Mouse (Mus musculus): ENCODE data around the gene Nwd1.
A peak's percentile ranks its signal among the peaks of the same experiment; 100 is the strongest.

The Nwd1 gene

DNA sequence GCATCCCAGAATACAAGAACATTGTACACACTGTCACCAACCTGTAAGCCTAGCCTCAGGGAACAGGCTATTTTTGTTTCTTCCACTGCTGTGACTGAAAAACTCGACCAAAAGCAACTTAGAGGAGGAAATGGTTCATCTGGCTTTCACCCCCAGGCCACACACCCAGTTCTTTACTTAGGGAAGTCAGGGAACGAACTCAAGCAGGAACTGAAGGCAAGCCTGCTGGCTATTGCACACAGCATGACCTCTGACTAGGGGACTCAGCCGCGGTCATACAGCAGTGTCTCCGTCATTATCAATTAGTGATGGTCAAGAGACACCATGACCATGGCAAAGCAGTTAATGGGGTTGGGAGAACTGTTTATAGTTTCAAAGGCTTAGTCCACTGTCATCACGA is 66.1 kb downstream of the Nwd1 start:
- no peak for DNase-seq

DNA sequence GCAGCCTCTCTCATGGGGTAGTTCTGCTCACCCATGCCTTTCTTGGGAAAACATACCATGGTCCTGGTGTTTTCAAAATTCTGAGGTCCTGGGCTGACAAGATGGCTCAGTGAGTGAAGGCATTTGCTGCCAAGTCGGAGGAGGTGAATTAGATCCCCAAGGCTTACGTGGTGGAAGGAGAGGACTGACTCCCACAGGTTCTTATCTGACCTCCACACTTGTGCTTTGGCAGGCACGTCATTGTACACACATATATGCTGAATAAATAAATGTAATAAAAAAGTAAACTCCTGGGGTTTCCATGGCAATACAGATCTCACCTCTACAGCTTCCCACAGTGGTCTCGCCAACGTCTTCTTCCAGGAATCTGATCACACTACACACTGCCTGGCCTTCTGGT is 70.1 kb downstream of the Nwd1 start:
- no peak for DNase-seq

DNA sequence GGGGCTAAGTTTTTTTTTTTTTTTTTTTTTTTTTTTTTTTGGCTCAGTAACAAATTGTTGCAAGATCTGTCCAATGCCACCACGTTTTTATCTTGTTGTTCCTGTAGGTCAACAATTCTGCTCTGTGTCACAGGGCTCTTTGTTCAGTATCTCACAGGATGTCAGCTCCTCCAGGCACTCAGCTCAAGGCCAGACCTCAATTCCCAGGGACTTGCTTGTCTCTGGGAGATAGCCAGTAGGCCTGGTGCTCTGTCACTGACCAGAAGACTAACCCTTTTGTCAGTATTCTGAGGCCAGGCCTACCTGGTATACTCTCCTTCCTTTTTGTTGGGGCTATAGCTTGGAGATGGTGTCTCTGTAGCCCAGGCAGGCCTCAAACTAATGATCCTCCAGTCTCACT is 74.0 kb downstream of the Nwd1 start:
- DNase-seq, result no peak

DNA sequence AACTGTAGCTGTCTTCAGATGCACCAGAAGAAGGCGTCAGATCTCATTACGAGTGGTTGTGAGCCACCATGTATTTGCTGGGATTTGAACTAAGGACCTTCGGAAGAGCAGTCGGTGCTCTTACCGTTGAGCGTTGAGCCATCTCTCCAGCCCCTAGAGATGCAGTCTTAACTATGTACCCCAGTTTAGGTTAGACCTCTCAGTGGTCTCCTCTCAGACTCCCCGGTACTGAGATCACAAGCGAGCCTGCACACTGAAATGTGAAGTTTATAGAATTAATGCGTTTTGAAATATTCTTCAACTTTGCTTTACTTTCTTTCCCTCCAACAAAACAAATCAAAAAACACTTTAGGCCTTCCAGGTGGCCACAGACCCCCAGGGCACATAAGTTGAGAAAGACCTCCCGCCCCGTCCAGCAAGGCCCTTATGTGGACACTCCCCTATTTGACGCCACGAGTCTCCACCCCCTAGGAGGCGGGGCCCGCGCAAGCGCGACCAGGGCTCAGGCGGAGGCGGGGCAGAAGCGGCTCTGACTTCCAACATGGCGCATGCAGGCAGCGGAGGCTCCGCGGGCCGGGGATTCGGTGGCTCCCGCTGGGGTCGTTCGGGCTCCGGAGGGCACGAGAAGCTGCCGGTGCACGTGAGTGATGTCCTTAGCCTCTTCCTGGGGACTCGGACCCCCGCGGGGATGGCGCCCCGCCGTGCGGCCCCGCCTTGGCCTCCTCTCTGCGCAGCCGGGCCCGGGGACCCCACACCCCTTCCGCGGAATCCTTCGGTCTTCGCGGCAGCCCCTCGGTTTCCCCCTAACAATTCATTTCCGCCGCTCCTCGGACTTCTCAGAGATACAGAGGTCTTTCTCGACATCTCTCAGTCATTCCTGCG is 76.5 kb downstream of the Nwd1 start, which contains the start of gene Sin3b:
Gene Sin3b (plus strand): TSS at position 517 of the 882 bp plus-strand sequence.
- peak; percentile 94 to 96 for DNase-seq

DNA sequence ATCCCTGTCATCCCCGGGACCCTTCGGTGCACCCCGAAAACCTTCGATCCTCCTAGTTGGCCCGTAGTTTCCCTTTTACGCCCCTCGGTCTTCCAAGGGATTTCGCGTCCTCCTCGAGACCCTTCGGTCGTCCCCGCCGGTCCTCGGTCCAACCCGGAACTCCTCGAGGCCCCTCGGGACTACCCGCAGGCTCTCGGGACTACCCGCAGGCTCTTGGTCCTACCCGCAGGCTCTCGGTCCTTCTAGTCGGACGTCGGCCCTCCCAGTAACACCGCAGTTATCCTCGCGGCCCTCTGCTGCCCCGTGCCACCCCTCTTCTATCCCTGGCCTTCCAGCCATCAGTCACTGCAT is 77.1 kb downstream of the Nwd1 start:
- DNase-seq, result peak in 1 of 2 experiments; percentile 34

DNA sequence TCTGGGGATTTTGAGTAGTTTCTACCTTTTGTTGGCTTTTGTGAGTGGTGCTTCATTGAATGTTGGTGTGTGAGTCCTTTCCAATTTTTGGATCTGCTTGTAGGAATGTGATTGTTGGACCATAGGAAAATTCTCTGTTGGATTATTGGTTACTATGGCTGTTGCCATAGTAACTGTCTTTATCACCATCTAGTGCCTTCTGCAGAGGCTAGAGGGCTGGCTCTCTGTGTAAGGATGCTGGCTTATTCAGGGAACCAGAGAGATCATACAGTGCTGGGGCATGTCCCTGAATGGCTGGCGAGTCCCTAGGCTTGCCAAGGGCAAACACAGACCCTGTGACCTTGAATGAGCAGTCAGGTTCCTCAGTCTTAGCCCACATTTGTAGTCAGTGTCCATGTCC is 82.1 kb downstream of the Nwd1 start:
- DNase-seq, result no peak

DNA sequence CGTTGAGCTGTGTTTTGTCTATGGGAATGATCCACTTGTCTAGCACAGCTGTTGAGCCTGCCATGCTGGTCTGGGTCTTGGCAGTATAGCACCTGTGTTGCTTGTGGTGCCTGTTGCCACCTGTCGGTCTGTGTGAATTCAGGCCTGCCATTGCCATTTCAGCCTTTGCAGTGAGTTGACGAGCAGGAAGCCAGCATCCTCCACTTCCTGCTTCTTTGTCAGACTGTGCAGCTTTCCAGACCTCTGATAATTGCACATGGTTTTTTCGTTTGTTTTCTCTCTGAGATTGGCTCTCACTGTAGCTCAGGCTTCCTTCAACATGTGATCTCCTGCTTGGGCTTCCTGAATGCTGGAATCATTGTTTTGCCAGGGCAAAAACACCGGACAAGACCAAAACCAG is 88.5 kb downstream of the Nwd1 start:
- no peak for DNase-seq

DNA sequence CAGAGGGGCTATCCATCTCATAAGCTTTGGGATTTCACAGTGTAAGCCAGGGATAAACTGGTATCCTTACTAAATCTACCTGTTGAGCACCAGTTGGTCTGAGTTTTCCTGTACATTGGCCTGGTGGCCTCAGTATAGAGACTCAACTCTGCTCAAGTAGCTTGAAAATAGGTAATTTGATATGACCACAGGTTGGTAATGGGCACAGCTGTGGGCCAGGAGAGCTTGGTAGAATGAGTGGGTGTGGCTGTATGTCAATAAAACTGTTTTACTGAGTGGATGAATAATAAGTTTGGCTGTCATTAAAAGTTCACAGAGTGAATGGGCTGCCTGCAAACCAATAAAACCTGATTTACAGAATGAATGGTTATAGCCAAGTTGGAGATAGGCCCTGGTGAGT is 90.4 kb downstream of the Nwd1 start:
- no peak for DNase-seq

DNA sequence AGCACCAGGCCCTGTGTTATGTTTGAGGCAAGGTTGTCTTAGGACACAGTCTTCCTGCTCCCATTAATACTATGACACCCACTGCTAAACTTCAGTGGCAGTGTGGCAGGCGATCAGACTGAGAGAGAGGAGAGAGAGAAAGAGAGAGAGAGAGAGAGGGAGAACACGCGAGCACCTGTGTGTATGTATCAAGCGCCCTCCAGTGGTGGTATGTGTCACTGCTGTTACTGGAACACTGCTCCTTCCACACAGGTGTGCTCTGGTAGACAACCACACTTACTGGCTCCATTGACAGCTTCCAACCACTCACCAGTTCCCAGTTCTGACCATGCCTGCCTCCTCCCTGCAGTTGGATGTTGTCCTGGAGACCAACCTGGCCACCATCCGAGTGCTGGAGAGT is 99.5 kb downstream of the Nwd1 start:
- DNase-seq, result peak; percentile 54 to 70

DNA sequence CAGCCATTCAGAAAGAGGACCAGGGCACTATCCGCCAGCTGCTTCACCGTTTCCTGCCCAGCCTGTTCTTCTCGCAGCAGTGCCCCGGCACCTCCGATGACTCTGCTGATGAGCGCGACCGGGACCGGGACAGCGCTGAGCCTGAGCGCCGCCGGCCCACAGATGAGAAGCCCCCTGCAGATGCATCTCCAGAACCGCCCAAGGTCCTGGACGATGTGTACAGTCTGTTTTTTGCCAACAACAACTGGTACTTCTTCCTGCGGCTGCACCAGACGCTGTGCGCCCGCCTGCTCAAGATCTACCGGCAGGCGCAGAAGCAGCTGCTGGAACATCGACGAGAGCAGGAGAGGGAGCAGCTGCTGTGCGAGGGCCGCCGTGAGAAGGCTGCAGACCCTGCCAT is 103.3 kb downstream of the Nwd1 start:
- DNase-seq, result no peak

DNA sequence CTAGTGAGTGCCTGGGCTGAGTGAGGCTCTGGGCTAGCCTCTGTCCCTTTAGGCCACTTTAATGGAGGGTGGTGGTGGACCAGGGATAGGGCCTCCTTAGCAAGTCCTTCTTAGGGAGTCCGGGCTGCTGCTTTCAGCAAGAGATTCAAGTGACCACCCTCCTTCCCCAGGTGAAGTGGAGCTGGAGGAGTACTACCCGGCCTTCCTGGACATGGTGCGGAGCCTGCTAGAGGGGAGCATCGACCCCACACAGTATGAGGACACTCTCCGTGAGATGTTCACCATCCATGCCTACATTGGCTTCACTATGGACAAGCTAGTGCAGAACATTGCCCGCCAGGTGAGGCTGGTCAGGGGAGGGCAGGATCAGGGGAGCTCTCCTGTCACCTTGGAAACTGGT is 103.8 kb downstream of the Nwd1 start:
- peak in 1 of 2 experiments; percentile 1 for DNase-seq

DNA sequence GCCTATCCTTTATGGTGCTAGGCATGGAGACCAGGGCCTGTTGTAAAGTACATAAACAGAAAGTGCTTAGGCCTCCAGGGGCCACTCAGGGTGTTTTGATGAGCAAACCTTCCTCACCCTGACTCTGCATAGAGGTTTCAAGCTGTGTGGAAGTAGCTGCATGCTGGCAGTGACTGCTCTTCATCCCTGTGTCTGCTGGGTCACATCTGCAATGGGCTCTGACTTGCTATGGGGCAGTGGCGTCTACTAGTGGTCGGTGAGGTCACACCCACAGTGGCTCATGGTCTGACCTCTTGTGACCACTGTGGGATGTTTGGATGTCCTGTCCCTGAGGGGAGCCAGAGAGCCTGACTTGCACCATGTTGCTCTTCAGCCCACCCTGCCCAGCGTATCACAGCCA is 104.6 kb downstream of the Nwd1 start:
- DNase-seq, result peak in 1 of 2 experiments; percentile 2

DNA sequence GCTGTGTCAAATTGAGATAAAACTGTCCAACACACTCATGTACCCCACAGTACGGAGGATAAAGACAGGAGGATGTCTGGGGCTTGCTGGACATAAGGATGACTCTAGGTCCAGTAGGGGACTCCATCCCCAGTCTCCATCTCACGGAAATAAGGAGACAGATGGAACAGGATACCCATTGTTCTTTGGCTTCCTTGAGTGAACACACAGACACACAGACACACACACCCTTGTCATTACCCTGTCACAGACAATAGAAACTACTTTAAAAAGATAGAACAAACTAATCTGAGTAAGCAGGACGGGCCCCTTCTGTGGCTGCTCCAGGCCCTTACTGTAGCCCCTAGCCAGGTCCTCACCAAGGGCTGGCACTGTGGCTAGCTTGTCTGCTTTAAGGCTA is 105.8 kb downstream of the Nwd1 start:
- DNase-seq, result peak in 1 of 2 experiments; percentile 2

DNA sequence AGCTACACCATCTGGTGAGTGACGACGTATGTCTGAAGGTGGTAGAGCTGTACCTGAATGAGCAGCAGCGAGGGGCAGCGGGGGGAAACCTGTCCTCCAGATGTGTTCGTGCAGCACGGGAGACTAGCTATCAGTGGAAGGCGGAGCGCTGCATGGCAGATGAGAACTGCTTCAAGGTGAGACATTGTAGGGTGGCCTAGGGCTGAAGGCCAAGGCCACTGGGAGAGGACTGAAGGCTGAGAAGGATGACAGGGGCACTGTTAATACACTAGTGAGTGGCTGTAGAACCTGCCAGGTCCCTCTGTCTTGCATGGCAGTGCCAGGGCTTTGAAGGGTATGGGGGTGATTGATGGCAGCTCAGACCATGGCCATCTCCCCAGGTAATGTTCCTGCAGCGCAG is 106.7 kb downstream of the Nwd1 start:
- peak in 1 of 2 experiments; percentile 2 for DNase-seq

DNA sequence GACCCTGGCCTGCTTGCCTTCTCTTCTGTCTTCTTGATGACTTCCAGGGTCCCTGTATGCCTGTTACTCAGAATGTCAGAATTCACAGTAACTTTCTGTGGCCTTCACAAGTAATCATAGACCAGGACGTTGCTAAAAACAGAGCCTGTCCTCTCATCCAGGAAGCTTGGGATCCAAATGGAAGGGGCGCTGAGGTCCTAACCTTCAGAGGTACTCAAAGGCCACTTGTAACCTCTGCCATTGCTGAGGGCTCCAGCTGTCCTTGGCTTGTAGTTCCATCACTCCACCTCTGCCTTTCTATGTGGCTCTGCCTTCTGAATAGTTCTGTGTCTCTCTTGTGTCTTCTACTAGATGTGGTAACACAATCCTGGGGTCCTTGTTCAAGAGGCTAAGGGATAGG is 107.3 kb downstream of the Nwd1 start:
- DNase-seq, result peak in 1 of 2 experiments; percentile 1

DNA sequence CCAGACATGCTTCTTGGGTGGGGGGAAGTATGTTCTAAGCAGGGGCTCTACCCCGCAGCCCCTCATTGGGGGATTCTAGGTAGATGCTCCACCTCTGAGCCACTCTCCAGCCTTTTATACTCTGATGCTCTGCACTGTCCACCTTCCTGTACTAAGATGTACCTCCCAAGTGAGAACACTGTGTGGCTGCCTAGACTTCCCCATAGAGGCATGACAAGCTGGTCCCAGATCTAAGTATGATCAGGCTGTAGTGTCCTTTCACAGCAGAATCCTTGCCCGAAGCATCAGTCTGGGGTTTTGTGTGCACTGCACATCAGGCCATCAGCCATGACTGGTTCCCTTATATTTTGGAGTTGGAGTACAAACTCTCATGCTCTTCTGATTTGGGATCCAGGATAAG is 109.5 kb downstream of the Nwd1 start:
- DNase-seq, result peak in 1 of 2 experiments; percentile 1

DNA sequence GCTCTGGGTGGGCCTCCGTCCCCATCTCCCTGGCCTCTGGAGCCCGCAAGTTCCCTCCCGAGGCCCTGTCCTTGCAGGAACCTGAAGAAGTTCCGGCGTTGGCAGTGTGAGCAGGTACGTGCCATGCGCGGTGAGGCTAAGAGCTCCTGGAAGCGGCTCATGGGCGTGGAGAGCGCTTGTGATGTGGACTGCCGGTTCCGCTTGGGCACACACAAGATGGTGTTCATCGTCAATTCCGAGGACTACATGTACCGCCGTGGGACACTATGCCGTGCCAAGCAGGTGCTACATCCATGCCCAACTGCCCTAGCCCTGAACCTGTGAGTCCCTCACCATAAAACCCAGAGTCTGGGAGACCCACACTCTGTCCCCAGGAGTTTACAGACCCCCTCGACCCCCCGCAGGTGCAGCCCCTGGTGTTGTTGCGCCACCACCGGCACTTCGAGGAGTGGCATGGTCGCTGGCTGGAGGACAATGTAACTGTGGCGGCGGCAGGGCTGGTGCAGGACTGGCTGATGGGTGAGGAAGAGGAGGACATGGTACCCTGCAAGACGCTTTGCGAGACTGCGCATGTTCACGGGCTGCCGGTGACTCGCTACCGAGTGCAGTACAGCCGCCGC is 110.4 kb downstream of the Nwd1 start:
- DNase-seq, result peak in 1 of 2 experiments; percentile 2

DNA sequence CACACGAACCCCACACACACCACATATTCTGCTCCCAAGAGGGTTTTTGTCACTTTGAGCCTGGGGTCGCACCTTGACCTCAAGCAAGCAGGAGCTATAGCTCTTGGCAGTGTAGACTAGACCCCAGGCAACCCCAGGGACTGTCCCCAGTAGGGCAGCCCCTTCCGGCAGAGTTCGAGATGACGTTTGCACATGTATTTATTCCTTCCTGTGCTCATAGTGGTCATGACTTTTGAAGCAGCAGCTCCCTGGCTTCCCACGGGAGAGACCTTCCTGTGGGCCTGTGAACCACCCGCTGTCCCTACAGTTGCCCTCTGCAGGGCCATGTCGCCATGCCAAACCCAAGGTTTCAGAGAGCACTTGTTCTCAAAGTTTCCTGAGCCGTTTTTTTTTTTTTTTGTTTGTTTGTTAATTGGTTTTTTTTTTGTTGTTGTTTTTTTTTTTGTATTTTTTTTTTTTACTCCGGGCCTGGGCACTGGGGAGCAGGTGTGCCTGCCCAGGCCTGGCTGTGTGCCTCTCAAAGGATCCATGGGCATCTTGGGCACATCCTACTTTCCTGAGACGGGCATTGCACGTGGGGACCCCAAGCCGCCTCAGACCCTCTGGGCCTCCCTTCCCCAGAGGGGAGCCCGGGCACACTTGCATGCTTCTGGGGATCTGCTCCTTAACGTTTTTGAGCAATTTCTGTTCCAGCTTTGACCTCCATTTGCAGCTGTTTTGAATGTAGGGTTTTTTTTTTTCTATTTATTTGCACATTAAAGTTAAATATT is 111.1 kb downstream of the Nwd1 start:
- DNase-seq, result peak in 1 of 2 experiments; percentile 2

DNA sequence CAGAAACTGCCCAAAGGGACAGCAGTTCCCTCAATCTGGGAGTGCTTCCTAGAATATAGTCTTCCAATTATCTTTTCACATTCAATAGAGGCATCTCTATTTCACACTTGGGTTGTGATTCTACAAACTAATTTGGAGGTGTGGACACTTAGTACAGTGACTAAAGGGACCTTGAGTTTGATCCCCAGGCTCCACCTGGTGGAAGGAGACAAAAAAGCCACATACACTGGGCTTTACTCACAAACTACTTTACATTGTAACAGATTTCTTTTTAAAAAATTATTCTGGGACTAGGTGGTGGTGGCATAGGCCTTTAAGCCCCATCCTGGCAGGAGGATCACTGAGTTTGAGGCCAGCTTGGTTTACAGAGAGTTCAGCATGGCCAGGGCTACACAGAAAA is 111.8 kb downstream of the Nwd1 start:
- peak in 1 of 2 experiments; percentile 1 for DNase-seq

DNA sequence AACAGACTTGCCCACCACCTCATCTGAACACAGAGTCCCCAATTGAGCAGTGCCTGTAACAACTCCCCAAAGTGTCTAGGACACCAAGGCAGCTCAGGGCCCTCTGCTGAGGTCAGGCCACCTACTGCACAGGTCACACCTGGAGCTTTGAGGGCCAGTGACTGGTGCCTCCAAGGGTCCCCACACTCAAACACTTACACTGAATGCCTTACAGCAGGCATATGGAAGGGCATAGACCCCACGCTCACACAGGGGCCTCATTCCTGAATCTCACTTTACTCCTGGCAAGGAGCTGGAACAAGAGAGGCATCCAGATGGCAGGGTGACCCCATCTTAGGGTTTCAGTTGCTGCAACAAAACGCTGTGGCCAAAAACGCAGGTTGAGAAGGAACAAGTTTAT is 113.7 kb downstream of the Nwd1 start:
- peak in 1 of 2 experiments; percentile 2 for DNase-seq

DNA sequence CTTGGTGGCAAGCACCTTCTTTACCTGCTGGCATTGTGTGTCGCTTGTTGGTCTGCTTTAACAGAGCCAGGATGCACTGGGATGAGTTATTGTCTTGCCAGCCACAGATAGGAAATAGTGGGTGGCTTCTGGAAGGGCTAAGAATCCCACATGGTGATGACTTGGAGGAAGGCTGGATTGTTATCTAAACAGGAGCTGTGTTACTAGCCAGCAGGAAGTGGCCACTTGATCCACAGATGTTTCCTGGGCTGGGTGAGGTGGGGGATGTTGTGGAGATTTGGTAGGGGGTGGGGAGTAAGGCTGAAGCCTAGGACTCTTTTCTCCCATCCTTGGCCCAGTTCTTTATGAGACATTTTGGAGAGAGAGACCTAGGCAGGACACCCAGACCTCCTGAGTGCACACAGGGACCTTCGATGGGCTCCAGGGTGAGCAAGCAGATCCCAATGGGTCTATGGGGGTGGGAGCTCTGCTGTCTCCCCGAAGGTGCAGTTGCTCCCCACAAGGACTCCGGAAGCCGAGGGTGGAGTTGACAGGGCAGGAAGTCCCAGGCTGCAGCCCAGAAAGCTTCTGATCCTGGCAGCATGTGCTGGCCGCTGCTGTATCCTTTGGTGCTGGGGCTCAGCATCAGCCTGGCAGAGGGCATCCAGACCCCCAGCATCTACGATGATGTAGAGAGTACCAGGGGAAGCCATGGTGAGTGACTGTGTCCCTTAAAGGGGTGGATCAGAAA is 115.0 kb downstream of the Nwd1 start, which contains the start of gene F2rl3:
Gene F2rl3 (plus strand): TSS at position 559 of the 730 bp plus-strand sequence.
- peak in 1 of 2 experiments; percentile 3 for DNase-seq

DNA sequence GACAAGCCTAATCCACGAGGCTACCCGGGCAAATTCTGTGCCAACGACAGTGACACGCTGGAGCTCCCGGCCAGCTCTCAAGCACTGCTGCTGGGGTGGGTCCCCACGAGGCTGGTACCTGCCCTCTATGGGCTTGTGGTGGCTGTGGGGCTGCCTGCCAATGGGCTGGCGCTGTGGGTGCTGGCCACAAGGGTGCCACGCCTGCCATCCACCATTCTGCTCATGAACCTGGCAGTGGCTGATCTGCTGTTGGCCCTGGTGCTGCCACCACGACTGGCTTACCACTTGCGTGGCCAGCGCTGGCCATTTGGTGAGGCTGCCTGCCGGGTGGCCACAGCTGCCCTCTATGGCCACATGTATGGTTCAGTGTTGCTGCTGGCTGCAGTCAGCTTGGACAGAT is 115.8 kb downstream of the Nwd1 start:
- no peak for DNase-seq

DNA sequence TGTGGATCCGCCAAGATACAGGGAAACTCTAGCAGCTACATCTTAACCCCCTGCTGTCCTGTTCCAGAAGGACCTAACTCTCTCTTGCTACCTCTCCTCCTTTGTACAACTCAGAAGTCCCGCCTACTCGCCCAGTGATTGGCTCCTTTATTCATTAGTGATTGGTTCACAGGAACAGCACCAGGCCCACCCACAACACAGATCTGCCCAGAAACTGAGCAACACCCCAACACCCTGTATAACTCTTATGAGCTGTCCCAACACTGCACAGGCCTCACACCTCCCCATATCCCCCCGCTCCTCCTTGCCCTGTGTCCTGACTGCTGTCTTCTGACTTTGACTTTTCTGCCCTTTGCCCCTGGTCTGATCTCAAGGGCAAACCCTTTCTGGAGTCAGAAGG is 119.2 kb downstream of the Nwd1 start:
- no peak for DNase-seq

Data from cerebellum, postnatal 25 days (tissue).